Mouse (Mus musculus) retina, postnatal 1 day (tissue): ENCODE measurements at regions not wholly inside any gene's neighbourhood (a gene's known extent, or its start where the extent isn't known, plus 50 kb on each side); places are given as distances from the start of the nearest gene placed in this dataset.

Experiments used
- DNase-seq: peaks from one replicate; pipeline ENCODE4 v3.0.0-alpha.2; 2012

DNA sequence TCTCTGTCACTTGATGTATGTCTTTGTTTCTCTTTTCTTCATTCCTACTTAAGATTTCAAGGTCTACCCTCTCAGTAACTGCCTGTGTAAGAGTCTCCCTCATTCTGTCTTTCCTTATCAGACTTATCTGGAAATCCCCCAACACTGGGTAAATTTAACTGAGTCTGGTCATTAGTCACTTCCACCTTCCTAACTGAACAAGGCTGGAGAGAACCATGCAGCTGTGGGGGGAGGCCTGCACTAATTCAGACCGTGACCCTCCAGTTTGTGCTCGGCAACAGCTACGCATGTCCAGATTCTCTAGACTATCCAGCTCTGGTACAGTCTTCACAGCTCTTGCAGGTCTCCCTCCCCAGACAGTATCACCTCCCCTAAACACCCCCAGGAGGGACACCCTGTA lies 103.3 kb downstream of the Prox1 start:
- DNase-seq = no peak

DNA sequence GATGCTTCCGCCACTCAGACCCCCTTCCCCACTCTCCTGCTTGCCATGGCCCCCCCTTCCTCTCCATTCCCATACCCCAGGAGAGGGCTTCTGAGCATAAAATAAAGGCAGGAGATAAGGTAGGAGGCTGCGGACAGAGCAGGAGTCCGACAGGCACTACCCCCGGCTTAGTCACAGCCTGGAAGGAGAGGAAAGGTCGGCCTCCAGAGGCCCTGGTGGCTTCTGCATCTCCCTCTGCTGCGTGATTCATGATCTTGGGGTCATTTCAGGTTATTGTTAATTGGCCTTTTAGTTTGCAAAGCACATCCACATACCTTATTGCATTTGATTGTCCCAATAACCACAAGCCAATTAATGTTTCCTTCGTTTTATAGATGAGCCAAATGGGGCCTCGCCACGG lies 104.1 kb downstream of the Prox1 start:
- DNase-seq = no peak

DNA sequence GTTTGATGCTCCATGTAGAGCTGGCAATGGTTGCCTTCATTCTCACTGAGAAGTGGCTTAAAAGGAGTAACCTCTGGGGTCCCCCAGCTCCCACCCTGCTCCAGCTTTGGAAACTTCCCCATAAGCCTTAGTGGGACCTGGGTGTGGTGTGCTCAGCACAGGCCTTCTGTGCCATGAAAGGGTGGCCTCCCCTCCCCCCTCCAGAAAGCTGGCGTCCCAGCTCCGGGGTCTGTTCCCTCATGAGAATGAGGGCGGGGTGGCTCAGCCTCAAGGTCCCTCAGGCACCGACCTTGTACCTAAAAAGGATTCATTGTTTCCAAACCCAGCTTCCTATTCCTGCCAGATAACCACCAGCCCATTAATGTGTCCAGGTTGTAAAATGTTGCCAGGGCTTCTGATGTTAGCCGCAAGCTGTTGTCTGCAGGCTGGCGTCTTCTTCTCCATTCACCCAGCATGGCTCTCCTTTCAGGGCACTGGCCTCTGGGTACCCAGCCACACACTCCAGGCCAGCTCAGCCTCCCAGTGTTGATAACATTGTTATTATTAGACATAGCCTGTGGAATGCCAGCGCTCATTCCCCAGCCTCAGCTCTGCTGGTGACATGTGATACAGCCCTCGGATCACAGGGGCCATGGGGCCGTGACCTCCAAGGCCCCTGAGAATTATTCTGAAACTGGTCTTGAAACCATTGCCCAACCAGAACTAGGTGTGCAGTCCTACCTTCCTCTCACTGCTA lies 108.8 kb downstream of the Prox1 start:
- no peak for DNase-seq

DNA sequence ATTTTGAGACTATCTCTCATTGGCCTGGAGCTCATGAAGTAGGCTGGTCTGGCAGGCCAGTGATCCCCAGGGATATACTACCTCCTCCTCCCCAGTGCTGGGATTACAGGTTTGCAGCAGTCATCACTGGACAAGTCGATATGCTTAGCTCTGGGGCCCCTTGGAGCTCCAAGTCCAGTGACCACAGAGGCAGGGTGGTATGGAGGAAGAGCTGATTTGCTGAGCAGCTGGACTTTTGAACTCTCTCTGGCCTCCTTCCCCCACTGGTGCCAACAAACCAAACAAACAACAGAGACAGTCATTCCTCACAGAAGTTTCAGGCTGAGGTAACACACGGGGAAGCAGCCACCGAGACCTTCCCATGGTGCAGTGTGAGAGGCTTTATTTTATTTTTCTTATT lies 111.5 kb downstream of the Prox1 start:
- no peak for DNase-seq

DNA sequence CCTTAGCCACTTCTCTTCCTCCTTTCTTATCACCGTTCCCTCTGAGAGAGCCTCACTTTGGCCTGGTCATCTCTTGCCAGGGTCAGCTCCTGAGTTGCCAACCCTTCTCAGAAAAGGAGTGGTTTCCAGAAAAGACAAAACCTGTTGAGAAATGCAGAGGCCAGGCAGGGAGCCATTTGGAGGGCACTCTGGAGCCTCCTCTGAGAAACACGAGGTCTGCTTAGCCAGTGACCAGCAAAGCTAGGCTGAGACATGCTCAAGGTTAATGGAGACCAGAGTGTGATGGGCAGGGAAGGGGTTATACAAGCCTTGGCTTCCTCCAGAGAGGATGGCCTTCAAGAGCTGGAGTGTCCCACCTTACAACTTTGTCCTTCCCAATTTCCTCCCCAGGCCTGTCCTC lies 113.6 kb downstream of the Prox1 start:
- DNase-seq = no peak

- DNase-seq = no peak
These were observed 118.6 kb downstream of the Prox1 start for GRCm38 (mm10) chr1:190051903-190052302.

GRCm38 (mm10) chr1:190048521-190049170 lies 121.9 kb downstream of the Prox1 start:
- no peak for DNase-seq

- no peak for DNase-seq
These were observed 123.3 kb downstream of the Prox1 start for GRCm38 (mm10) chr1:190047201-190047600.

DNA sequence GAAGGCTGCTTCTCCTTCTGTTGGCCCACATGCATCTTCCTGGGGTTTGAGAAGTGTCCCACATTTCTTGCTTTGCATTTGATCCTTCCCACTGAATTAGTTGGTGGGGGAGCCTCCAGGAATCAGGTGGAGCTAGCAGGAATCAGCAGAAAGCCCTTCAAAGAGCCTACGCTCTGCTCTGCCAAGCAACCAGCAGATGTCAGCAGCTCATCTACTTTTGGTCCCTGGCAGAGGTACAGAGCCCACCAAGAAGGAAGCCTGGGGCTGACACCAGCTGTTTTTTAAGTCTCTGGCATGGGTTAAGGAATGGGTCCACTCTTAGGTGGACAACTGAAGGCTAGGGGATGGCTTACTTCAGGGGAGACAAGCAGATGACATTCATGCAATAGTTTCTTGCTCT lies 123.6 kb upstream of the Smyd2 start:
- DNase-seq = peak; percentile 76

- no peak for DNase-seq
These were observed 121.9 kb upstream of the Smyd2 start for GRCm38 (mm10) chr1:190044036-190044435.

DNA sequence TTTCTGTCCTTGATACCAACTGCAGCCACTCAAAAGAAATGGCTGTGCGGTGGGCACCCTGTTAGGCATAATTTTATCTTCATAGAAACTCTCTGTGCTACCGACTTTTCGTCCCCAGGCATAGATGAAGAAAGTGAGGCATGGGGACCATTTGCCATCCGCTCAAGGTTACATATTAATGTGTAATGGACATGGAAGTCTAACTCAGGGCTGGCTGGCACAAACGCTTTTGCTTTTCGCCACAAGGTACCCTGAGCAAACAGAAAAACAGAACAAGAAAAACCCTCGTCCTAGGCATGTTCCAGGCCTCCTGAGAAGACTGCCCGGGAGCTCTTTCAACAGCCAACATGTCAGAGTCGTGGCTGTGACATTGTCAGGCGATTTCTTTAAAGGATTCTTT lies 121.0 kb upstream of the Smyd2 start:
- DNase-seq = no peak

GRCm38 (mm10) chr1:190042197-190042596 lies 120.0 kb upstream of the Smyd2 start:
- no peak for DNase-seq

DNA sequence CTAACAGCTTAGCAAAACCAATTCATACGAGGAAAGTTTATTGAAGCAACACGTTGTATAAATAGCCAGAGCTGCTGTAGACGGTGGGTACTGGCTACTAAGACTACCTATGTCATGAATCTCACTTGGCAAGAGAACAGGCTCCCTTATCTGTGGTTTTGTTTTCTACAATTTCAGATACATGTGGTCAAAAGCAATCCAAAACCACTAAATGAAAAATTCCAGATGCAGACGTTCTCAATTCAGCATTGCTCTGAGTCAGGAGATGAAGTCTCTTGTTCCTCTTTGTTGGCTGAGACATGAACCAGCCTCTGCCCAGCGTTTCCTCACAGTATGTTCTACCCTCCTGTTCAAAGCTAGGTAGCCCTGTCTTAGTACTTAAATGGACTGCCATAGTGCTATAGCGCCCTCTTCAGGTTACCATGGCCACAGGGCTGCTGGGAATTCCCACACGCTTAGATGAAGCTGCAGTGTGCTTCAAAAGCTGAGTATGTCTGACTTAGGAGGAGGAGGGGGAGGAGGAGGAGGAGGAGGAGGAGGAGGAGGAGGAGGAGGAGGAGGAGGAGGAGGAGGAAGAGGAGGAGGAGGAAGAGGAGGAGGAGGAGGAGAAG lies 119.0 kb upstream of the Smyd2 start:
- no peak for DNase-seq

DNA sequence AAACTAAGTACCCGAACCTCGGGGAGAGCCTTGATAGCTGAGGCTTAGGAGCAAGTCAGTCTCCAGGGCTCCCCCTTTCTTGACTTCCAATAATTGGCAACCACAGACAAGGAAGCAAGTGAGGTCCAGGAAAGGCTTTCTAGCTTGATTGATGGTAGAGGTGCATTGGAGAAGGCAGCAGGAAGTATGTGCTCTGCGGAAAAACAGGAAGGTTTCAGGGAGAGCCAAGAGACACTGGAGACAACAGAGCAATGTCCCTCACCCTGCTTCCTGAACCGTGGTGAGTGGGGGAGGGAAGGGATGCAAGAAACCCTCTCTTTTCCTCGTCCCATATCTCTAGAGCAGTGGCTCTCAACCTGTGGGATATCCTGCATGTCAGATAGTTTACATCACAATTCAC lies 115.9 kb upstream of the Smyd2 start:
- no peak for DNase-seq

- peak; percentile 86 for DNase-seq
These were observed 114.6 kb upstream of the Smyd2 start for GRCm38 (mm10) chr1:190036726-190037125.

- no peak for DNase-seq
These were observed 113.8 kb upstream of the Smyd2 start for GRCm38 (mm10) chr1:190035935-190036334.

- peak; percentile 53 for DNase-seq
These were observed 111.9 kb upstream of the Smyd2 start for GRCm38 (mm10) chr1:190034091-190034490.

DNA sequence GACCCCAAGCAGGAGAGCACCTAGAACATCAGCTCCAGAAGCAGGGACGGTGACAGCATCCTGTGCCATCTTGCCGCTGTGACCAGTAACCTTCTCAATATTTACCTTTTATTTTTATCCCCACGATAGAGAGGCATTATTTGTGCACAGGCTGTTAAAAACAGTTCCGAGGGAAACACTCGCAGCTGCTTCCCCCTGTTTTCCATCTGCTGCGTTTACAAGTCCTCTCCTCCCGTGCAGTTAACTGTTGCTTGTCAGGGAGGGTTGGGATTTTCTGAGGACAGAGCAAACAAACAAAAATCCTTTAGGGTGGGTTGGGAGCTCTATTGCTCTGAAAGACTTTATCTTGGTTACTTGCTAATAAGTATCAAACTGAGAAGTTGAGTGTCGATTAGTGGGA lies 105.4 kb upstream of the Smyd2 start:
- no peak for DNase-seq

DNA sequence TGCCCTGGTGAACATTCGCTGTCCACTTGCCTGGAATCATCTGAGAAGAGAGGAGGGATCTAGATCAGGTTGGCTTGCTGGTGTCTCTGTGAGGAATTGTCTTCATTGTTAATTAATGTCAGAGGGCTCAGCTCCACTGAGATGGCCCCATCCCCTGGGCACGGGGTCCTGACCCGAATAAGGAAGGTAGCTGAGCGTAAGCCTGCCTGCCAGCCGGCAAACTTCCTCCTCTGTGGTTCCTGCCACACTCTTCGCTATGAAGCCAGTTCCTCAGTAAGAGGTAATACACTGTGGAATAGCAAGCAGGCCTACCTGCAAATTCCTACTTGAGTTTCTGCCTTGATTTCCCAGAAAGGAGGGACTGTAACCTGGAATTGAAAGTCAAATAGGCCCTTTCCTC lies 87.3 kb upstream of the Smyd2 start:
- no peak for DNase-seq

- DNase-seq = no peak
These were observed 85.1 kb upstream of the Smyd2 start for GRCm38 (mm10) chr1:190007271-190007670.

DNA sequence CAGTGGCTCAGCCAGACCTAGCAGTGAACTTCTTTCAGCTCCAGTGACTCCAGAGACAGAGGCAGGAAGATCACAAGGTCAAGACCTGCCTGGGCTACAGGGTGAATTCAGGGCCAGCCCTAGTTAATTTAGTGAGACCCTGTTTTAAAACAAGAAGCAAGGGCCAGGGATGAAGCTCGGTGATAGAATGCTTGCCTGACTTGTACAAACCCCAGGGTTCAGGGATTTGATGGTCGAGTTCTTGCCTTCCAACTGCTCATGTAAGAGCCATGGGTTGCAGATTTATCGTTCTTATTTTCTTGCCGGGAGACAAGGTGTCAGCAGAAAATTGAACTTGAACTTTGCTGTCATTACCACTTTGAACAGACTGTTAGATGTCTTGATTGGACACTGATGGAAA lies 78.9 kb upstream of the Smyd2 start:
- DNase-seq = no peak

GRCm38 (mm10) chr1:189993706-189994105 lies 71.5 kb upstream of the Smyd2 start:
- no peak for DNase-seq

DNA sequence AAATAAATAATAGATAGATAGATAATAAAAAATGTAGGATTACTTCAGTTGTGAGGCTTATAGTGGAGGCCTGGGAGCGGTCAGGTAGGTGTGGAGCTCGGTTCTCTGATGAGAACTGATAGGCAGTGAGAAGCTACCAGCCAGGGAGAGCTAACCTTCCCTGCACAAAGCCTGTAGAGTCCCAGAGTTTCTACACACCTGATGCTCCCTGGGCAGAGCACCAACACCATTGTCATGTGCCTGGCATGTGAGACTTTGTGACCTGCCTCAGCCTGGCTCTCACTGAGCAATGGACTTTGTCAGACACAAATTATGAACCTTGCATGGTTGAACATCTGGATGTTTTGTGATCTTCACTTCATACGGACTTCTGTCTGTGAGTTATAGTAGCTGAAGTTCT lies 71.1 kb upstream of the Smyd2 start:
- no peak for DNase-seq

GRCm38 (mm10) chr1:189991089-189991488 lies 68.9 kb upstream of the Smyd2 start:
- no peak for DNase-seq
